Mouse (Mus musculus) midbrain, embryonic 12.5 days (tissue): ENCODE data around the gene Trpm5. TPM values are rescaled to one million over a fixed set of nuclear protein-coding genes. Genes with fewer than 3 reads are reported as not detected.

Experiments
- ATAC-seq: fragments of 200-750 bp; cut with Nextera tagmentation; 2 replicates; pipeline ENCODE4 v1.8.0; 2017; ENCODE audit warnings: low read depth, moderate TSS enrichment, moderate library complexity; ENCODE audit not compliant: low FRiP score
- H3K27ac ChIP-seq: fragments of 300-500 bp; sonication (generic); replicated peaks from 2 replicates; pipeline ENCODE4 v1.5.1; 2016; ENCODE audit warnings: mild to moderate bottlenecking
- H3K27me3 ChIP-seq: fragments of 300-500 bp; sonication (generic); 2 replicates; pipeline ENCODE4 v1.6.1; 2016; ENCODE audit warnings: mild to moderate bottlenecking
- H3K36me3 ChIP-seq: fragments of 300-500 bp; sonication (generic); 2 replicates; pipeline ENCODE4 v1.6.1; 2016
- H3K4me1 ChIP-seq: fragments of 300-500 bp; sonication (generic); 2 replicates; pipeline ENCODE4 v1.6.1; 2016
- H3K4me2 ChIP-seq: fragments of 300-500 bp; sonication (generic); replicated peaks from 2 replicates; pipeline ENCODE4 v1.6.1; 2016; ENCODE audit warnings: mild to moderate bottlenecking, moderate library complexity
- H3K4me3 ChIP-seq: fragments of 300-500 bp; sonication (generic); 2 replicates; pipeline ENCODE4 v1.5.1; 2016; ENCODE audit warnings: mild to moderate bottlenecking
- H3K9ac ChIP-seq: fragments of 300-500 bp; sonication (generic); replicated peaks from 2 replicates; pipeline ENCODE4 v1.6.1; 2016; ENCODE audit warnings: mild to moderate bottlenecking, moderate library complexity
- H3K9me3 ChIP-seq: fragments of 300-500 bp; sonication (generic); 2 replicates; pipeline ENCODE4 v1.6.1; 2016; ENCODE audit warnings: mild to moderate bottlenecking
- WGBS: fragments of 180-500 bp; shearing (Covaris S2); methylation state at CpG from one replicate; pipeline ENCODE4 v1.1.7; 2016; 5-methylcytosine and 5-hydroxymethylcytosine counted together
- polyA plus RNA-seq: library from polyadenylated mRNA; unstranded; fragments of >200 nt; fragmentation: Nextera tagmentation; extraction: Ambion mirVana; gene quantifications from 2 replicates; pipeline ENCODE4 v1.2.1, GENCODE M21; 2016

Gene Trpm5
- polyA plus RNA-seq, 1 experiment from 2014 or later = 1.7 TPM

GRCm38 (mm10) chr7:143044049-143044825 lies 50.2 kb downstream of the Trpm5 start:
- no peak for ATAC-seq
- Histone ChIP-seq H3K4me3 (no peak overlapping the region), H3K27me3 (no peaks in the 10 kb centered on the region), H3K4me1 (no peaks in the 10 kb centered on the region), H3K36me3 (no peaks in the 10 kb centered on the region), H3K27ac (no peak overlapping the region), H3K4me2 (no peak overlapping the region), H3K9ac (no peak overlapping the region), H3K9me3 (no peaks in the 10 kb centered on the region)
- WGBS = 91% methylated on average over 2 of the region's 2 CpGs

- Histone ChIP-seq H3K4me2 (no peak overlapping the region), H3K36me3 (no peaks in the 10 kb centered on the region), H3K4me1 (no peaks in the 10 kb centered on the region), H3K4me3 (no peak overlapping the region), H3K9ac (no peak overlapping the region), H3K27ac (no peak overlapping the region), H3K9me3 (no peaks in the 10 kb centered on the region), H3K27me3 (no peaks in the 10 kb centered on the region)
- WGBS = 91% methylated on average over 3 of the region's 3 CpGs
- no peak for ATAC-seq
Measured at GRCm38 (mm10) chr7:143042897-143043300, 51.5 kb downstream of the Trpm5 start.

GRCm38 (mm10) chr7:143042089-143042488 lies 52.4 kb downstream of the Trpm5 start:
- ATAC-seq = no peak
- Histone ChIP-seq H3K9me3 (no peaks in the 10 kb centered on the region), H3K9ac (no peak overlapping the region), H3K4me3 (no peak overlapping the region), H3K36me3 (no peaks in the 10 kb centered on the region), H3K4me1 (no peaks in the 10 kb centered on the region), H3K4me2 (no peak overlapping the region), H3K27ac (no peak overlapping the region), H3K27me3 (no peaks in the 10 kb centered on the region)
- 81% methylated on average over 3 of the region's 3 CpGs for WGBS

- Histone ChIP-seq H3K4me3 (no peak overlapping the region), H3K27ac (no peak overlapping the region), H3K4me2 (no peak overlapping the region), H3K9ac (no peak overlapping the region), H3K9me3 (no peaks in the 10 kb centered on the region), H3K4me1 (no peaks in the 10 kb centered on the region), H3K27me3 (no peaks in the 10 kb centered on the region), H3K36me3 (no peaks in the 10 kb centered on the region)
- no peak for ATAC-seq
- WGBS = 83% methylated on average over 3 of the region's 3 CpGs
Measured at GRCm38 (mm10) chr7:143041138-143041822, 53.2 kb downstream of the Trpm5 start.

- H3K27ac ChIP-seq = no peak overlapping the region
- WGBS = 95% methylated on average over 3 of the region's 3 CpGs
- ATAC-seq = no peak
- H3K9me3 ChIP-seq = no peaks in the 10 kb centered on the region
- no peaks in the 10 kb centered on the region for H3K4me1 ChIP-seq
- H3K4me2 ChIP-seq = no peak overlapping the region
- no peak overlapping the region for H3K4me3 ChIP-seq
- no peaks in the 10 kb centered on the region for H3K36me3 ChIP-seq
- no peak overlapping the region for H3K9ac ChIP-seq
- no peaks in the 10 kb centered on the region for H3K27me3 ChIP-seq
Measured at GRCm38 (mm10) chr7:143040561-143040960, 53.9 kb downstream of the Trpm5 start.

- Histone ChIP-seq H3K36me3 (0 out of 2 replicates have a peak, but pooled peaks cover 3% of the 10 kb centered on the region), H3K9me3 (no peaks in the 10 kb centered on the region), H3K4me2 (no peak overlapping the region), H3K27ac (no peak overlapping the region), H3K4me3 (no peak overlapping the region), H3K9ac (no peak overlapping the region), H3K27me3 (no peaks in the 10 kb centered on the region), H3K4me1 (no peaks in the 10 kb centered on the region)
- 88% methylated on average over 3 of the region's 3 CpGs for WGBS
- ATAC-seq = no peak
Measured at GRCm38 (mm10) chr7:143038174-143038931, 56.1 kb downstream of the Trpm5 start.

- Histone ChIP-seq H3K4me3 (no peak overlapping the region), H3K4me2 (no peak overlapping the region), H3K36me3 (0 out of 2 replicates have a peak, but pooled peaks cover 3% of the 10 kb centered on the region), H3K4me1 (no peaks in the 10 kb centered on the region), H3K9me3 (no peaks in the 10 kb centered on the region), H3K27ac (no peak overlapping the region), H3K27me3 (no peaks in the 10 kb centered on the region), H3K9ac (no peak overlapping the region)
- ATAC-seq = no peak
- 91% methylated on average over 4 of the region's 4 CpGs for WGBS
Measured at GRCm38 (mm10) chr7:143037306-143037705, 57.1 kb downstream of the Trpm5 start.

GRCm38 (mm10) chr7:143036787-143037186 lies 57.7 kb downstream of the Trpm5 start:
- WGBS = 83% methylated on average over 3 of the region's 3 CpGs
- no peak overlapping the region for H3K4me2 ChIP-seq
- no peaks in the 10 kb centered on the region for H3K4me1 ChIP-seq
- H3K27ac ChIP-seq = no peak overlapping the region
- no peaks in the 10 kb centered on the region for H3K9me3 ChIP-seq
- 0 out of 2 replicates have a peak, but pooled peaks cover 3% of the 10 kb centered on the region for H3K36me3 ChIP-seq
- no peaks in the 10 kb centered on the region for H3K27me3 ChIP-seq
- H3K4me3 ChIP-seq = no peak overlapping the region
- ATAC-seq = no peak
- no peak overlapping the region for H3K9ac ChIP-seq

GRCm38 (mm10) chr7:143034519-143035450 lies 59.7 kb downstream of the Trpm5 start:
- H3K4me1 ChIP-seq = no peaks in the 10 kb centered on the region
- no peak overlapping the region for H3K4me2 ChIP-seq
- 94% methylated on average over 8 of the region's 8 CpGs for WGBS
- H3K9me3 ChIP-seq = no peaks in the 10 kb centered on the region
- no peaks in the 10 kb centered on the region for H3K27me3 ChIP-seq
- no peak for ATAC-seq
- H3K36me3 ChIP-seq = 0 out of 2 replicates have a peak, but pooled peaks cover 3% of the 10 kb centered on the region
- H3K4me3 ChIP-seq = no peak overlapping the region
- no peak overlapping the region for H3K27ac ChIP-seq
- no peak overlapping the region for H3K9ac ChIP-seq

GRCm38 (mm10) chr7:143034112-143034511 lies 60.3 kb downstream of the Trpm5 start:
- no peaks in the 10 kb centered on the region for H3K4me1 ChIP-seq
- ATAC-seq = no peak
- no peaks in the 10 kb centered on the region for H3K9me3 ChIP-seq
- H3K27me3 ChIP-seq = no peaks in the 10 kb centered on the region
- H3K36me3 ChIP-seq = 0 out of 2 replicates have a peak, but pooled peaks cover 3% of the 10 kb centered on the region
- H3K4me2 ChIP-seq = no peak overlapping the region
- no peak overlapping the region for H3K27ac ChIP-seq
- H3K4me3 ChIP-seq = no peak overlapping the region
- no peak overlapping the region for H3K9ac ChIP-seq
- 96% methylated on average over 2 of the region's 2 CpGs for WGBS

- Histone ChIP-seq H3K9me3 (no peaks in the 10 kb centered on the region), H3K4me3 (no peak overlapping the region), H3K36me3 (0 out of 2 replicates have a peak, but pooled peaks cover 3% of the 10 kb centered on the region), H3K27me3 (no peaks in the 10 kb centered on the region), H3K4me2 (no peak overlapping the region), H3K4me1 (no peaks in the 10 kb centered on the region), H3K27ac (no peak overlapping the region), H3K9ac (no peak overlapping the region)
- no peak for ATAC-seq
- WGBS = 89% methylated on average over 4 of the region's 4 CpGs
Measured at GRCm38 (mm10) chr7:143033581-143033980, 60.9 kb downstream of the Trpm5 start.
